In the genomic region with DNA sequence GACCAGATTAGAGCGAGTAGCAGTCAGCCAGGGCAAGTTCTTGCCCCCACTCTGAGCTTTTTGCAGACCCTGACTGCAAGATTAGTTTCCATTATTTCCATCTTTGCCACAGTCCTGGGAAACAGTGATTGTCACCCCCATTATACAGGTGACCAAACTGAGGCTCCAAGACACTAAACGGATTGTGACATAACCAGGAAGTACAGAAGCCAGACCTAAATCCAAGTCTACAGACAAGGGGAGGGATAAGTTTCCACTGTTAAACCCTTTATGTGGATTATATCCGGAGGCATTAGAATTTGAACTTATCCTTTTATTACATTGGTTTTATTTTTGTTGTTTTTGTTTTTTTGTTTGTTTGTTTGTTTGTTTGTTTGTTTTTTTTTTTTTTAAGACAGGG, we compare ENCODE assay signal across 11 mouse cellular contexts. TPM values are rescaled to one million over a fixed set of nuclear protein-coding genes. Genes with fewer than 3 reads are reported as not detected.
DNase-seq lines count a peak whose midpoint lies in the region; ATAC-seq and TF ChIP-seq lines count a peak whose summit lies in the region.
"Had no signal": no experiment of that assay in that cellular context is flagged by ENCODE, and none has a peak within 500 bp of the region (broad histone marks: within the 10 kb centered on the region; RNA-seq: fewer than 3 reads in every experiment).

No protein-coding gene starts in this region.

- TF ChIP-seq CTCF in heart, adult 2 months (IDR thresholded peaks at IDR 0.05) = no peak
- TF ChIP-seq CTCF in ES-Bruce4 (IDR thresholded peaks at IDR 0.05; ENCODE audit: low read depth, low read length) = no peak
- no peak for TF ChIP-seq CTCF in small intestine, adult 2 months (IDR thresholded peaks at IDR 0.05; ENCODE audit: extremely low read depth, insufficient read length, insufficient replicate concordance, low read depth, low read length)

- no peak for TF ChIP-seq POLR2A in heart, adult 2 months (IDR thresholded peaks at IDR 0.05; ENCODE audit: insufficient read depth, low read depth, low read length)
- TF ChIP-seq POLR2A in ES-Bruce4 (IDR thresholded peaks at IDR 0.05; ENCODE audit: insufficient read depth, low read length) = no peak
- no peak for TF ChIP-seq POLR2A in small intestine, adult 2 months (IDR thresholded peaks at IDR 0.05; ENCODE audit: low read depth, low read length)

- H3K4me2 ChIP-seq in lung, embryonic 15.5 days = no peak overlapping the region
- H3K4me2 ChIP-seq: hindbrain, embryonic 14.5 days had no signal

- no peaks in the 10 kb centered on the region for H3K79me2 ChIP-seq in heart, adult 2 months (replicated peaks; ENCODE audit: control insufficient read depth, insufficient read depth, low read length)

- 90% methylated on average over 3 of the region's 3 CpGs for WGBS in heart, adult 2 months
- 81% methylated on average over 3 of the region's 3 CpGs for WGBS in lung, embryonic 15.5 days
- WGBS in small intestine, adult 2 months = 89% methylated on average over 3 of the region's 3 CpGs

- intact Hi-C loops in heart, adult 2 months (cut with DNase I) = no loop called here

- peak overlapping the region; percentile 48; the same call in 1 of the 2 replicates for H3K27ac ChIP-seq in heart, adult 2 months
- peak overlapping the region; percentile 83 for H3K27ac ChIP-seq in lung, embryonic 15.5 days
- H3K27ac ChIP-seq in ES-Bruce4 (ENCODE audit: insufficient read depth, low read length) = peak overlapping the region; percentile 81
- peak overlapping the region; percentile 90 for H3K27ac ChIP-seq in small intestine, adult 2 months (ENCODE audit: insufficient read depth, low read depth, low read length)
- H3K27ac ChIP-seq: hindbrain, embryonic 14.5 days had no signal

- H3K4me3 ChIP-seq in heart, adult 2 months = no peak overlapping the region
- no peak overlapping the region for H3K4me3 ChIP-seq in lung, embryonic 15.5 days
- H3K4me3 ChIP-seq in ES-Bruce4 (ENCODE audit: low read depth, low read length) = no peak overlapping the region
- H3K4me3 ChIP-seq in small intestine, adult 2 months (ENCODE audit: low read depth, low read length) = no peak overlapping the region
- H3K4me3 ChIP-seq: stomach, embryonic 15.5 days had no signal

- no peak for ATAC-seq in lung, embryonic 15.5 days (ENCODE audit: borderline replicate concordance, extremely low read depth, low FRiP score, low TSS enrichment)

- H3K4me1 ChIP-seq in heart, adult 2 months (ENCODE audit: control insufficient read depth, insufficient read depth, low read length) = peaks cover 12% of the 10 kb centered on the region
- H3K4me1 ChIP-seq in lung, embryonic 15.5 days = peaks cover 37% of the 10 kb centered on the region
- H3K4me1 ChIP-seq in ES-Bruce4 (ENCODE audit: control insufficient read depth, insufficient read depth, low read length) = peaks cover 12% of the 10 kb centered on the region
- H3K4me1 ChIP-seq in small intestine, adult 2 months (ENCODE audit: control insufficient read depth, insufficient read depth, insufficient read length, low read length) = peaks cover 23% of the 10 kb centered on the region; the same call in 1 of the 2 replicates

- no peak for DNase-seq in heart, adult 2 months
- DNase-seq in heart, adult 9 months (ENCODE audit: low spot score in 2 of 2) = no peak
- DNase-seq in lung, postnatal 36 days = no peak
- no peak for DNase-seq in layer of hippocampus, postnatal 25 days (ENCODE audit: extremely low spot score in 1 of 2, low spot score in 1 of 2)
- DNase-seq: cerebellum, postnatal 14 days had no signal

- H3K9me3 ChIP-seq in lung, embryonic 15.5 days = no peaks in the 10 kb centered on the region
- H3K9me3 ChIP-seq in ES-Bruce4 (replicated peaks; ENCODE audit: control insufficient read depth, insufficient read depth, low read length, poor library complexity, severe bottlenecking) = no peaks in the 10 kb centered on the region
- H3K9me3 ChIP-seq: liver, embryonic 12.5 days; stomach, embryonic 15.5 days had no signal

- no peaks in the 10 kb centered on the region for H3K27me3 ChIP-seq in heart, adult 2 months (ENCODE audit: control insufficient read depth, insufficient read depth, low read length)
- no peaks in the 10 kb centered on the region for H3K27me3 ChIP-seq in lung, embryonic 15.5 days
- H3K27me3 ChIP-seq in ES-Bruce4 (ENCODE audit: control insufficient read depth, insufficient read depth, low read length, poor library complexity, severe bottlenecking) = no peaks in the 10 kb centered on the region
- H3K27me3 ChIP-seq in small intestine, adult 2 months (ENCODE audit: control insufficient read depth, insufficient read depth, low read length) = no peaks in the 10 kb centered on the region
- H3K27me3 ChIP-seq: stomach, embryonic 15.5 days had no signal

- no peak overlapping the region for H3K9ac ChIP-seq in heart, adult 2 months (ENCODE audit: low read depth, low read length)
- H3K9ac ChIP-seq in lung, embryonic 15.5 days = no peak overlapping the region
- H3K9ac ChIP-seq in ES-Bruce4 (ENCODE audit: low read depth, poor library complexity, severe bottlenecking) = no peak overlapping the region
- H3K9ac ChIP-seq: hindbrain, embryonic 14.5 days; liver, embryonic 12.5 days; stomach, embryonic 15.5 days had no signal

- H3K36me3 ChIP-seq in heart, adult 2 months (ENCODE audit: control insufficient read depth, insufficient read depth, low read length) = no peaks in the 10 kb centered on the region
- H3K36me3 ChIP-seq in lung, embryonic 15.5 days = no peaks in the 10 kb centered on the region
- H3K36me3 ChIP-seq in ES-Bruce4 (ENCODE audit: control insufficient read depth, insufficient read depth, low read length, poor library complexity, severe bottlenecking) = no peaks in the 10 kb centered on the region
- H3K36me3 ChIP-seq in small intestine, adult 2 months (ENCODE audit: control insufficient read depth, insufficient read depth, low read length) = no peaks in the 10 kb centered on the region
- H3K36me3 ChIP-seq: liver, embryonic 12.5 days; stomach, embryonic 15.5 days had no signal

- TF ChIP-seq EP300 in heart, adult 2 months (IDR thresholded peaks at IDR 0.05; ENCODE audit: insufficient read depth, low read depth, low read length) = no peak
- no peak for TF ChIP-seq EP300 in ES-Bruce4 (IDR thresholded peaks at IDR 0.05; ENCODE audit: insufficient read depth, low read depth, low read length)

RNA-seq across cellular contexts. Expression of a gene that starts 23.8 kb away (rescaled TPM):
- 10 to 100 TPM; 27.1 to 28.1 TPM for total RNA-seq in heart, adult 2 months (2021)
- 21.1 and 24.7 TPM in 2 replicates for polyA plus RNA-seq in heart, adult 2 months (2012; rRNA removed)
- polyA plus RNA-seq in lung, embryonic 15.5 days (2015; fragmentation: Nextera tagmentation; extraction: Ambion mirVana) = 7.3 and 7.6 TPM in 2 replicates
- polyA plus RNA-seq in ES-Bruce4 (2011; ENCODE audit: insufficient read depth, insufficient read length, low read depth, missing spikeins) = 38.8 and 43.4 TPM in 2 replicates
- 99.3 and 218 TPM in 2 replicates for polyA plus RNA-seq in small intestine, adult 2 months (2012; rRNA removed)
- 10 to 100 TPM; 48.1 to 49.7 TPM for total RNA-seq in layer of hippocampus, postnatal 25 days (2021)

RNA-seq across cellular contexts. Expression of a gene that starts 42.5 kb away (rescaled TPM):
- total RNA-seq in heart, adult 2 months (2021) = 10 to 100 TPM; 63.1 to 70.5 TPM
- 41.8 and 43.4 TPM in 2 replicates for polyA plus RNA-seq in heart, adult 2 months (2012; rRNA removed)
- polyA plus RNA-seq in lung, embryonic 15.5 days (2015; fragmentation: Nextera tagmentation; extraction: Ambion mirVana) = 182 and 187 TPM in 2 replicates
- 204 and 208 TPM in 2 replicates for polyA plus RNA-seq in ES-Bruce4 (2011; ENCODE audit: insufficient read depth, insufficient read length, low read depth, missing spikeins)
- polyA plus RNA-seq in small intestine, adult 2 months (2012; rRNA removed) = 42.5 and 79.2 TPM in 2 replicates
- 10 to 100 TPM; 27.7 to 30.9 TPM for total RNA-seq in layer of hippocampus, postnatal 25 days (2021)
